Mouse (Mus musculus) brain, embryonic 14.5 days (tissue): ENCODE data around the gene Plod3.

Experiments used
- CTCF ChIP-seq: fragments of 200-500 bp; IDR thresholded peaks from 2 replicates; pipeline ENCODE4 v1.5.1; 2012; ENCODE audit warnings: inconsistent platforms, mild to moderate bottlenecking, moderate library complexity, borderline replicate concordance; ENCODE audit not compliant: insufficient read depth, insufficient read length; ENCODE audit errors: extremely low read depth
- POLR2A ChIP-seq: fragments of 200-500 bp; IDR thresholded peaks from 2 replicates; pipeline ENCODE4 v1.6.1; 2012; ENCODE audit warnings: mild to moderate bottlenecking, inconsistent platforms, borderline replicate concordance; ENCODE audit not compliant: poor library complexity, insufficient read depth, insufficient read length, severe bottlenecking; ENCODE audit errors: extremely low read depth

DNA sequence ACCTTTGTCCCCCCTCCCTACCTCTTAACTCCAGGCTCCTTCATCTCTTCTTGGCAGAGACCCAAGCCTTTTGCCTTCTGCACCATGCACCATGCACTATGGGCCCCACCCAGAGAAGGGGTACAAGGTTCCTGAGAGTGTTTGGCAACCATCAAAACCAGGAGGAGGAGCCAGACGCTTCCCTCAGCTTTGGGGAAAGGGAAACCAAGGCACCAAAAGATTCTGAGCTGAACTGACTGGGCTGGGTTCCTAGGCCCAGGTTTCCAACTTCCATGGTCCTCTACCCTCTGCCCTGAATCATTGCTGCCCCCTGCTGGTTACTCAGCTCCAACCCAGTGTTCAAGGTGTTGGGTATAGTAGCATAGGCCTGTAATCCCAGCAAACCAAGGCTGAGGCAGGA, 16.1 kb upstream of the Plod3 start:
- TF ChIP-seq CTCF (peak; percentile 62), POLR2A (no peak)
